26 mouse cellular contexts compared by ENCODE assay signal in the genomic region with DNA sequence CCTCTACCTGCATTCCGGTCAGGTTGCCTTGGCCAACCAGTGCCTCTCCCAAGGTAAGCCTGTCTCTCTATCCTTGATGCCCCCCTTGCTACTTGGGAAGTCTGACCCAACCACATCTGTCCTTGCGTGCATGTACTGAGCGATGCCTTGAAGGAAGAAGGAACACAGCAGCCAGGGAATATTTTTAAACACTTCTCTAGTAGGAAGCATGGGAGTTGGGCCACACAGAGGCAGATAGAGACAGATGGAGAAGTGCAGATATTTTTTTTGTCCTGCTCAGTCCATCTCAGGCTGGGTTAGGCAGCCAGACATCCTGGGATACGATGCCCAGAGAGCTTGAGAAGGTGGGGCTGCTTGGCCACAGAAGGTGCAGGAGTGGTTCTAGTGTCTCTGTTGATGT.
"Had no signal": no experiment of that assay in that cellular context is flagged by ENCODE, and none has a peak within 500 bp of the region (broad histone marks: within the 10 kb centered on the region; RNA-seq: fewer than 3 reads in every experiment).

No protein-coding gene starts in this region.

- H3K27me3 ChIP-seq: forebrain, embryonic 15.5 days; heart, embryonic 13.5 days; heart, embryonic 15.5 days; kidney, embryonic 15.5 days; limb, embryonic 13.5 days; limb, embryonic 15.5 days had no signal

- H3K4me3 ChIP-seq: forebrain, embryonic 15.5 days; heart, adult 2 months; heart, embryonic 13.5 days; heart, embryonic 15.5 days; kidney, embryonic 15.5 days; limb, embryonic 13.5 days; limb, embryonic 15.5 days had no signal

- H3K9me3 ChIP-seq: forebrain, embryonic 15.5 days; heart, embryonic 13.5 days; heart, embryonic 15.5 days; kidney, embryonic 15.5 days; limb, embryonic 13.5 days; limb, embryonic 15.5 days had no signal

- DNase-seq: forebrain, postnatal 0 days; gastrocnemius, postnatal 14 days; gastrocnemius, postnatal 36 days; heart, adult 11 months; heart, adult 2 months; heart, postnatal 14 days; heart, postnatal 36 days; kidney, adult 11 months; kidney, adult 2 months; kidney, adult 9 months; kidney, postnatal 14 days; kidney, postnatal 36 days; layer of hippocampus, adult 9-11 months; layer of hippocampus, postnatal 36 days; left cerebral cortex, postnatal 4 days had no signal

- H3K9ac ChIP-seq: forebrain, embryonic 15.5 days; forebrain, postnatal 0 days; heart, embryonic 13.5 days; heart, embryonic 15.5 days; hindbrain, embryonic 14.5 days; kidney, embryonic 15.5 days; limb, embryonic 13.5 days; limb, embryonic 15.5 days had no signal

- H3K27ac ChIP-seq: forebrain, embryonic 15.5 days; heart, adult 2 months; heart, embryonic 13.5 days; heart, embryonic 15.5 days; hindbrain, embryonic 14.5 days; hindbrain, postnatal 0 days; kidney, embryonic 15.5 days; kidney, postnatal 0 days; limb, embryonic 13.5 days; limb, embryonic 15.5 days had no signal

- ATAC-seq: forebrain, embryonic 15.5 days; forebrain, postnatal 0 days; hindbrain, postnatal 0 days; intestine, embryonic 16.5 days had no signal

- H3K4me1 ChIP-seq: forebrain, embryonic 15.5 days; heart, embryonic 13.5 days; heart, embryonic 15.5 days; limb, embryonic 13.5 days; limb, embryonic 15.5 days had no signal

- H3K4me2 ChIP-seq: forebrain, embryonic 15.5 days; heart, embryonic 11.5 days; heart, embryonic 13.5 days; heart, embryonic 15.5 days; hindbrain, embryonic 14.5 days; kidney, embryonic 15.5 days; limb, embryonic 13.5 days; limb, embryonic 15.5 days had no signal
